Mouse (Mus musculus) C2C12 (cell line): ENCODE results near the gene Usp20. TPM values are rescaled to one million over a fixed set of nuclear protein-coding genes. Genes with fewer than 3 reads are reported as not detected.

Experiments used
- H3K27me3 ChIP-seq: one replicate; pipeline ENCODE4 v1.6.1; 2011; ENCODE audit not compliant: control insufficient read depth, insufficient read depth, insufficient read length
- H3K36me3 ChIP-seq: one replicate; pipeline ENCODE4 v1.6.1; 2011; ENCODE audit not compliant: control insufficient read depth, insufficient read depth
- H3K4me3 ChIP-seq: one replicate; pipeline ENCODE4 v1.5.1; 2011; ENCODE audit warnings: mild to moderate bottlenecking, control low read depth; ENCODE audit not compliant: poor library complexity, insufficient read depth, severe bottlenecking
- H3K79me2 ChIP-seq: one replicate; pipeline ENCODE4 v1.6.1; 2011; ENCODE audit not compliant: control insufficient read depth, insufficient read depth
- H3K79me3 ChIP-seq: one replicate; pipeline ENCODE4 v1.6.1; 2011; ENCODE audit warnings: low read depth, control low read depth
- H3ac ChIP-seq: one replicate; pipeline ENCODE3; 2011; ENCODE audit warnings: low read depth; ENCODE audit not compliant: control insufficient read depth, insufficient read length
- CEBPB ChIP-seq: IDR thresholded peaks from one replicate; pipeline ENCODE4 v1.6.1; 2011; ENCODE audit warnings: low read depth, mild to moderate bottlenecking, control low read depth, moderate library complexity
- CTCF ChIP-seq: IDR thresholded peaks from one replicate; pipeline ENCODE4 v1.5.1; 2011; ENCODE audit not compliant: control insufficient read depth, insufficient read depth, insufficient read length
- FOSL1 ChIP-seq: IDR thresholded peaks from one replicate; pipeline ENCODE4 v1.8.0; 2011; ENCODE audit warnings: mild to moderate bottlenecking, low read length; ENCODE audit not compliant: poor library complexity, insufficient read depth, severe bottlenecking
- MAX ChIP-seq: IDR thresholded peaks from one replicate; pipeline ENCODE4 v1.6.1; 2011; ENCODE audit warnings: mild to moderate bottlenecking, control low read depth
- MYOD1 ChIP-seq: IDR thresholded peaks from one replicate; pipeline ENCODE4 v1.6.1; 2011; ENCODE audit warnings: low read depth; ENCODE audit not compliant: control insufficient read depth, insufficient read length
- MYOG ChIP-seq: IDR thresholded peaks from one replicate; pipeline ENCODE4 v1.6.1; 2011; ENCODE audit not compliant: control insufficient read depth, insufficient read length; ENCODE audit errors: extremely low read depth
- USF1 ChIP-seq: IDR thresholded peaks from one replicate; pipeline ENCODE4 v1.6.1; 2011; ENCODE audit warnings: low read depth, mild to moderate bottlenecking, control low read depth, moderate library complexity
- polyA plus RNA-seq: library from polyadenylated mRNA; unstranded; fragments of >200 nt; fragmentation: generic; extraction: Trizol; gene quantifications from one replicate; pipeline ENCODE4 v1.2.1, GENCODE M21; 2012; ENCODE audit warnings: missing spikeins

Usp20 gene
- polyA plus RNA-seq, 1 experiment, result 26.4 TPM

- no peak overlapping the region for H3K4me3 ChIP-seq
- TF ChIP-seq USF1 (no peak), MYOD1 (no peak), MAX (no peak), FOSL1 (no peak), CEBPB (no peak), MYOG (no peak), CTCF (no peak)
- peaks cover 32% of the 10 kb centered on the region for H3K36me3 ChIP-seq
- H3K79me3 ChIP-seq, result no peaks in the 10 kb centered on the region
- no peak overlapping the region for H3ac ChIP-seq
- H3K27me3 ChIP-seq, result no peaks in the 10 kb centered on the region
- H3K79me2 ChIP-seq, result no peaks in the 10 kb centered on the region
These were observed 78.2 kb downstream of the Usp20 start for GRCm38 (mm10) chr2:31060271-31060670.

- Histone ChIP-seq H3K36me3 (peaks cover 26% of the 10 kb centered on the region), H3K79me3 (no peaks in the 10 kb centered on the region), H3K4me3 (no peak overlapping the region), H3K27me3 (no peaks in the 10 kb centered on the region), H3ac (no peak overlapping the region), H3K79me2 (no peaks in the 10 kb centered on the region)
- TF ChIP-seq MAX (no peak), CEBPB (no peak), MYOG (no peak), FOSL1 (no peak), MYOD1 (no peak), CTCF (no peak), USF1 (no peak)
These were observed 79.0 kb downstream of the Usp20 start for GRCm38 (mm10) chr2:31060787-31061730.

- Histone ChIP-seq H3K36me3 (peaks cover 22% of the 10 kb centered on the region), H3K79me3 (no peaks in the 10 kb centered on the region), H3K79me2 (no peaks in the 10 kb centered on the region), H3ac (no peak overlapping the region), H3K4me3 (no peak overlapping the region), H3K27me3 (no peaks in the 10 kb centered on the region)
- TF ChIP-seq CTCF (no peak), MYOD1 (no peak), FOSL1 (no peak), MYOG (no peak), USF1 (no peak), MAX (no peak), CEBPB (no peak)
These were observed 80.0 kb downstream of the Usp20 start for GRCm38 (mm10) chr2:31061868-31062628.

GRCm38 (mm10) chr2:31066019-31066789, 84.1 kb downstream of the Usp20 start:
- Histone ChIP-seq H3K79me3 (no peaks in the 10 kb centered on the region), H3K27me3 (no peaks in the 10 kb centered on the region), H3K79me2 (no peaks in the 10 kb centered on the region), H3K36me3 (peaks cover 8% of the 10 kb centered on the region), H3K4me3 (no peak overlapping the region), H3ac (no peak overlapping the region)
- TF ChIP-seq USF1 (no peak), MAX (no peak), MYOD1 (no peak)

GRCm38 (mm10) chr2:31067059-31067595, 85.0 kb downstream of the Usp20 start:
- Histone ChIP-seq H3K36me3 (peaks cover 9% of the 10 kb centered on the region), H3K27me3 (no peaks in the 10 kb centered on the region), H3K79me2 (no peaks in the 10 kb centered on the region), H3K79me3 (no peaks in the 10 kb centered on the region), H3ac (no peak overlapping the region), H3K4me3 (no peak overlapping the region)
- TF ChIP-seq CEBPB (no peak), CTCF (no peak), MYOG (no peak), FOSL1 (no peak), MAX (no peak), MYOD1 (no peak), USF1 (no peak)
